Mouse (Mus musculus): ENCODE results near the gene Ifna14. TPM values are rescaled to one million over a fixed set of nuclear protein-coding genes. Genes with fewer than 3 reads are reported as not detected.
A peak's percentile ranks its signal among the peaks of the same experiment; 100 is the strongest.

Ifna14 gene
- total RNA-seq, 2 experiments from 2014 or later, result not detected

- DNase-seq, result no peak
- intact Hi-C loops (cut with DNase I), result no loop called here
- no peak overlapping the region for H3K27ac ChIP-seq
- H3K4me3 ChIP-seq, result no peak overlapping the region
- TF ChIP-seq CTCF (IDR thresholded peaks at IDR 0.05), result no peak
These were observed 40.7 kb downstream of the Ifna14 start for GRCm38 (mm10) chr4:88530892-88531291.

GRCm38 (mm10) chr4:88530271-88530670 lies 41.3 kb downstream of the Ifna14 start:
- H3K4me3 ChIP-seq, result no peak overlapping the region
- intact Hi-C loops (cut with DNase I), result no loop called here
- TF ChIP-seq CTCF (IDR thresholded peaks at IDR 0.05), result no peak
- no peak for DNase-seq
- H3K27ac ChIP-seq, result no peak overlapping the region

- Histone ChIP-seq H3K4me3 (no peak overlapping the region), H3K27ac (no peak overlapping the region)
- intact Hi-C loops (cut with DNase I), result no loop called here
- DNase-seq, result no peak
- TF ChIP-seq CTCF (IDR thresholded peaks at IDR 0.05), result no peak
These were observed 45.1 kb downstream of the Ifna14 start for GRCm38 (mm10) chr4:88526379-88527049.

- Histone ChIP-seq H3K27ac (no peak overlapping the region), H3K4me3 (no peak overlapping the region)
- intact Hi-C loops (cut with DNase I), result loop anchor here (2.0 kb wide), 1 partner anchor 17 kb away; no protein-coding TSS in a partner anchor
- DNase-seq, result no peak
- TF ChIP-seq CTCF (IDR thresholded peaks at IDR 0.05), result no peak
These were observed 46.2 kb downstream of the Ifna14 start for GRCm38 (mm10) chr4:88525393-88525792.

GRCm38 (mm10) chr4:88523241-88523640 lies 48.4 kb downstream of the Ifna14 start:
- no peak for DNase-seq

GRCm38 (mm10) chr4:88522674-88523073 lies 48.9 kb downstream of the Ifna14 start, which contains the start of gene Ifnb1:
TSS of gene Ifnb1 (minus strand) at chr4:88522774.
- no peak within 1 kb of the TSS for H3K4me3 ChIP-seq
- TF ChIP-seq CTCF (IDR thresholded peaks at IDR 0.05), result no peak
- DNase-seq, result no peak
- intact Hi-C loops (cut with DNase I), result no loop called here
- H3K27ac ChIP-seq, result no peak within 1 kb of the TSS

More at GRCm38 (mm10) chr4:88523241-88523640, 48.4 kb downstream of the Ifna14 start:
- intact Hi-C loops (cut with DNase I), result no loop called here
- H3K27ac ChIP-seq, result no peak overlapping the region
- no peak overlapping the region for H3K4me3 ChIP-seq
- peak; percentile 61 for TF ChIP-seq CTCF (IDR thresholded peaks at IDR 0.05)

Other genes starting within 250 kb of the Ifna14 start
- gene Hacd4, start 132.9 kb downstream of the Ifna14 start, total RNA-seq (2021), result 1 to 10 TPM in 1 of 2 experiments, under 1 TPM in 1; 0.77 to 1.2 TPM
- gene Ifnb1, start 49.0 kb downstream of the Ifna14 start, total RNA-seq (2021), result not detected
- gene Ifna15, start 13.6 kb downstream of the Ifna14 start, total RNA-seq (2021), result not detected
- not detected for gene Ifna9, start 20.6 kb upstream of the Ifna14 start, total RNA-seq (2021)
- gene Ifna12, start 31.6 kb upstream of the Ifna14 start, total RNA-seq (2021), result not detected
- not detected for gene C87499, start 62.6 kb upstream of the Ifna14 start, total RNA-seq (2021)
- not detected for gene Ifna13, start 72.7 kb upstream of the Ifna14 start, total RNA-seq (2021)
- gene Ifna16, start 105.1 kb upstream of the Ifna14 start, total RNA-seq (2021), result not detected
- gene Ifna2, start 112.1 kb upstream of the Ifna14 start, total RNA-seq (2021), result not detected
- gene Ifnab, start 119.6 kb upstream of the Ifna14 start, total RNA-seq (2021), result not detected
- under 1 TPM; 0.22 to 0.48 TPM for gene Gm26566, start 150.0 kb upstream of the Ifna14 start, total RNA-seq (2021)
- gene Klhl9, start 150.7 kb upstream of the Ifna14 start, total RNA-seq (2021), result 10 to 100 TPM; 51.6 to 58.9 TPM
- not detected for gene Gm13271, start 183.1 kb upstream of the Ifna14 start, total RNA-seq (2021)
- gene Gm13283, start 188.3 kb upstream of the Ifna14 start, total RNA-seq (2021), result not detected
- gene Gm13290, start 202.0 kb upstream of the Ifna14 start, total RNA-seq (2021), result not detected
- not detected for gene Gm13289, start 205.1 kb upstream of the Ifna14 start, total RNA-seq (2021)
- not detected for gene Gm13272, start 208.1 kb upstream of the Ifna14 start, total RNA-seq (2021)
- not detected for gene Ifnz, start 210.3 kb upstream of the Ifna14 start, total RNA-seq (2021)
- gene Gm13276, start 213.9 kb upstream of the Ifna14 start, total RNA-seq (2021), result not detected
- gene Gm13277, start 216.8 kb upstream of the Ifna14 start, total RNA-seq (2021), result not detected
- not detected for gene Gm13278, start 219.8 kb upstream of the Ifna14 start, total RNA-seq (2021)
- not detected for gene Gm13275, start 222.7 kb upstream of the Ifna14 start, total RNA-seq (2021)
- gene Gm13279, start 225.6 kb upstream of the Ifna14 start, total RNA-seq (2021), result not detected
- not detected for gene Gm13285, start 227.9 kb upstream of the Ifna14 start, total RNA-seq (2021)
- not detected for gene Gm13287, start 231.5 kb upstream of the Ifna14 start, total RNA-seq (2021)
- not detected for gene Gm13288, start 233.7 kb upstream of the Ifna14 start, total RNA-seq (2021)
- not detected for gene Ifna7, start 244.4 kb upstream of the Ifna14 start, total RNA-seq (2021)
- gene Ifna11, start 248.2 kb upstream of the Ifna14 start, total RNA-seq (2021), result not detected

Measured in gastrocnemius, adult 2 months (tissue).